9 mouse cellular contexts compared by ENCODE assay signal in the genomic region with DNA sequence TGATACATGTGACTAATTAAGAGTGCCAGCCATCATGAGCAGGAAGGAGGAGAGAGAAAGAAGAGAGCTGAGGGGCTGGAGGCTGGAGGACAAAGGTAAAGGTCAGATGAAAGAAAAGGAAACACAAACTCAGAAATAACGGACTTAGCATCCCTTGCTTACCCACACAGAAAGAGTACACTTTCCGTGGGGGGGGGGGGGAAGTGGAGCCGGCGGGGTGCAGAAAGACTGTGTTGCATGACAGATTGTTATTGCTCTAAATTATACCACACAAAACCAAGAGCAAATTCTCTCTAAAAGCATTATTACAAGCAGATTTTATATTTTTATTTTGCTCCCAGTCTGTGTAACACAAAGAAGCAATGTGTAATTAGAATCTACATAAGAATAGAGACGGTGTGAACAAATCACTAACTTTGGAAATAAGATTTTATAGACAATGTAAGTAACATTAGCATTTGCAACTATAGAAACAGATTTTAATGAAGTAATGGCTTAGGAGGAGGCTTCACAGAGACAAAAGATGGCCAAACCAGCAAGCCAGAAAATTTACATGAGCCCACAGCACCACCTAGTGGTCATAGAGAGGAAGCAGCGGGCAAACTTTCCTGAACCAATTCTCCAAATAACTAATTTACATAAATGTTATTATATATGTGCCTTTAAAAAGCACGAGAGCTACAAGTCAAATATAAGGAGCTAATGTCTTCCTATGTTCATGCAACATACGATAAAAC.
DNase-seq lines count a peak whose midpoint lies in the region; ATAC-seq and TF ChIP-seq lines count a peak whose summit lies in the region.
"Had no signal": no experiment of that assay in that cellular context is flagged by ENCODE, and none has a peak within 500 bp of the region (broad histone marks: within the 10 kb centered on the region; RNA-seq: fewer than 3 reads in every experiment).

No protein-coding gene starts in this region.

- no peak overlapping the region for H3K4me2 ChIP-seq in intestine, postnatal 0 days (replicated peaks; ENCODE audit: low read depth)
- no peak overlapping the region for H3K4me2 ChIP-seq in intestine, embryonic 16.5 days (ENCODE audit: low read depth, low read length)
- H3K4me2 ChIP-seq in midbrain, embryonic 11.5 days = no peak overlapping the region
- H3K4me2 ChIP-seq: embryonic facial prominence, embryonic 13.5 days had no signal

- ATAC-seq in intestine, postnatal 0 days = no peak
- no peak for ATAC-seq in intestine, embryonic 16.5 days
- ATAC-seq in midbrain, embryonic 11.5 days (ENCODE audit: low FRiP score) = peak; percentile 44; the same call in 1 of the 2 replicates

- WGBS in intestine, postnatal 0 days = 50% methylated on average over 8 of the region's 8 CpGs
- 47% methylated on average over 8 of the region's 8 CpGs for WGBS in intestine, embryonic 16.5 days
- 43% methylated on average over 8 of the region's 8 CpGs for WGBS in midbrain, embryonic 11.5 days

- H3K36me3 ChIP-seq in intestine, postnatal 0 days (ENCODE audit: control insufficient read depth, insufficient read depth) = no peaks in the 10 kb centered on the region
- no peaks in the 10 kb centered on the region for H3K36me3 ChIP-seq in intestine, embryonic 16.5 days (ENCODE audit: control insufficient read depth, insufficient read depth, low read length)
- no peaks in the 10 kb centered on the region for H3K36me3 ChIP-seq in midbrain, embryonic 11.5 days (ENCODE audit: control insufficient read depth, insufficient read depth, low read length)
- H3K36me3 ChIP-seq: embryonic facial prominence, embryonic 13.5 days had no signal

- no peaks in the 10 kb centered on the region for H3K4me1 ChIP-seq in intestine, postnatal 0 days (replicated peaks; ENCODE audit: control insufficient read depth, insufficient read depth, low read length)
- no peaks in the 10 kb centered on the region for H3K4me1 ChIP-seq in intestine, embryonic 16.5 days (ENCODE audit: control insufficient read depth, insufficient read depth, low read length)
- no peaks in the 10 kb centered on the region for H3K4me1 ChIP-seq in midbrain, embryonic 11.5 days (ENCODE audit: control insufficient read depth, insufficient read depth, low read length)
- H3K4me1 ChIP-seq: embryonic facial prominence, embryonic 13.5 days had no signal

- no peak overlapping the region for H3K27ac ChIP-seq in intestine, postnatal 0 days (ENCODE audit: low read depth, low read length)
- no peak overlapping the region for H3K27ac ChIP-seq in intestine, embryonic 16.5 days (ENCODE audit: low read length)
- no peak overlapping the region for H3K27ac ChIP-seq in midbrain, embryonic 11.5 days (ENCODE audit: low read depth, low read length)
- H3K27ac ChIP-seq: embryonic facial prominence, embryonic 13.5 days had no signal

- no peaks in the 10 kb centered on the region for H3K27me3 ChIP-seq in intestine, postnatal 0 days (replicated peaks; ENCODE audit: control insufficient read depth, insufficient read depth, low read length)
- H3K27me3 ChIP-seq in intestine, embryonic 16.5 days (replicated peaks; ENCODE audit: control insufficient read depth, insufficient read depth, low read length) = no peaks in the 10 kb centered on the region
- no peaks in the 10 kb centered on the region for H3K27me3 ChIP-seq in midbrain, embryonic 11.5 days (ENCODE audit: control insufficient read depth, insufficient read depth, low read length)
- H3K27me3 ChIP-seq: embryonic facial prominence, embryonic 13.5 days had no signal

- no peak overlapping the region for H3K9ac ChIP-seq in intestine, postnatal 0 days (ENCODE audit: low read depth, low read length)
- H3K9ac ChIP-seq in intestine, embryonic 16.5 days (ENCODE audit: low read depth, low read length) = no peak overlapping the region
- H3K9ac ChIP-seq in midbrain, embryonic 11.5 days (ENCODE audit: low read length) = no peak overlapping the region
- H3K9ac ChIP-seq: embryonic facial prominence, embryonic 13.5 days had no signal

- peak; percentile 75 for DNase-seq in MN1 (ENCODE audit: low spot score)
- peak; percentile 21 for DNase-seq in cerebellum, adult 9-11 months
- peak; percentile 40 to 78 for DNase-seq in frontal cortex, postnatal 36 days (ENCODE audit: low spot score in 2 of 2)
- DNase-seq in layer of hippocampus, postnatal 10 days (ENCODE audit: low spot score in 2 of 2) = peak; percentile 73 to 80
- DNase-seq in midbrain, embryonic 11.5 days (ENCODE audit: low spot score, missing footprints) = peak; percentile 97
- DNase-seq in spleen, postnatal 36 days (ENCODE audit: low spot score in 2 of 2) = peak; percentile 11 to 14

- H3K9me3 ChIP-seq in intestine, postnatal 0 days (ENCODE audit: control insufficient read depth) = no peaks in the 10 kb centered on the region
- H3K9me3 ChIP-seq in intestine, embryonic 16.5 days (ENCODE audit: control insufficient read depth, low read length) = no peaks in the 10 kb centered on the region
- H3K9me3 ChIP-seq in midbrain, embryonic 11.5 days (ENCODE audit: control insufficient read depth, low read length) = no peaks in the 10 kb centered on the region

- no peak overlapping the region for H3K4me3 ChIP-seq in intestine, postnatal 0 days (ENCODE audit: low read depth, low read length)
- H3K4me3 ChIP-seq in intestine, embryonic 16.5 days (ENCODE audit: low read length) = no peak overlapping the region
- H3K4me3 ChIP-seq in midbrain, embryonic 11.5 days (ENCODE audit: low read depth, low read length) = no peak overlapping the region
- H3K4me3 ChIP-seq: embryonic facial prominence, embryonic 13.5 days had no signal

- peak; percentile 84 for TF ChIP-seq CTCF in intestine, postnatal 0 days (IDR thresholded peaks at IDR 0.05; ENCODE audit: low read depth)

Comparison
In these comparisons a context has a peak if more than half of its experiments do, and no peak if none do; other contexts are left out.
1. DNase-seq: peak in every context shown above with its lines; median percentile 97 in midbrain, embryonic 11.5 days; 76 in layer of hippocampus, postnatal 10 days; 75 in MN1; 59 in frontal cortex, postnatal 36 days; 21 in cerebellum, adult 9-11 months; 12 in spleen, postnatal 36 days.